Mouse (Mus musculus): ENCODE results near the gene Scd1.

Scd1 gene

DNA sequence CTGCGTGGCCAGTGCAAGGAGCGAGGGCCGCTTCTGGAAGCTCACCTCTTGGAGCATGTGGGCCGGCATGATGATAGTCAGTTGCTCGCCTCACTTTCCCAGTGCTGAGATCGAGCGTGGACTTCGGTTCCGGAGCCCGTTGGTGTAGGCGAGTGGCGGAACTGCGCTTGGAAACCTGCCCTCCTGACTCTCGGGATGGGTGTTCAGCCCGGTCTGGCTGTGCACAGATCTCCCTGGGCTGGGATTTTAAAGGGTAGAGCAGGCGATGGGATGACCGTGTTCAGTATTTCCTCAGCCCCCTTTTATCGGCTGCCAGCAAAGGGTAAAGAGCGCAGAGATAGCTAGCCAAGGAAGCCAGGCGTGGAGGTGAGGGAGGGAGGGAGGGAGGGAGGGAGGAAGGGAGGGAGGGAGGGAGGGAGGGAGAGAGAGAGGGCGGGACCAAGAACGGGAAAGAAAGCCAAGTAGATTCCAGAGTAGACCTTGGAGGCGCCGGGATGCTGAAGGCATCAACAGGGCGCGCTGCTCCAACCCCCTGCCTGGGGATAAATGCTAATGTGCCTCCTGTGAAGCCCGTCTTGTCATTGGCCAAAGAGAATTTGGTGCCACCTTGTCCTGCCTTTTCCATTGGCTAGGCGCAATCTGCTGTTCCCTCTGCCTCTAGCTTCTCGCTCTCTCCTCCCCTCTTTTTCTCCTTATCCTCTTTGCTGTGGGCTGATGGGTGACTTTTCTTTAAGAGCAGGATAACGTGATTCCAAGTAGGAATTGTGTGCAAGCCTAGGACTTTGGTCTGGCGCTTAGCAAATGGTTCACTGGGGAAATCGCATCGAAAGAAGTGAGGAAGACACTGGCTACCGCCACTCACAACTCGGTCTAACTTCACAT is at the start of gene Scd1:
Gene Scd1, minus strand, starts transcription at position 539 of the 882 bp plus-strand sequence.
- peak; percentile 85 to 89 for DNase-seq

DNA sequence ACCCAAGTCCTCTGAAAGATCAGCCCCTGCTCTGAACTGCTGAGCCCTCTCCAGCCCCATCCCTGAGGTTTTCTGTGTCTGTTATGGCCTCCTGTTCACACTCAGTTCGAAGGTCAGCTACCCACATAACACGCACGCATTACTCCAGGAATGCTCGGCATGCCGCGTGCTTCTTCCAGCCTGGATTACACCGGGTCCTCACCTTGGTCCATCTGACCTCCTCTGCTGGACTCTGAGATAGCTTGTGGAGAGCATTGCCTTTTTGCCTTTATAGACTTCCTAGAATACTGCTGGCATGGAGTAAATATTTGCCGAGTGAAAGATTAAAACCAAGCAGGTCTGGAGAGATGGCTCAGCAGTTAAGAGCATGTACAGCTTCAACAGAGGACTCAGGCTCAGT is 47.7 kb upstream of the Scd1 start:
- DNase-seq, result no peak

DNA sequence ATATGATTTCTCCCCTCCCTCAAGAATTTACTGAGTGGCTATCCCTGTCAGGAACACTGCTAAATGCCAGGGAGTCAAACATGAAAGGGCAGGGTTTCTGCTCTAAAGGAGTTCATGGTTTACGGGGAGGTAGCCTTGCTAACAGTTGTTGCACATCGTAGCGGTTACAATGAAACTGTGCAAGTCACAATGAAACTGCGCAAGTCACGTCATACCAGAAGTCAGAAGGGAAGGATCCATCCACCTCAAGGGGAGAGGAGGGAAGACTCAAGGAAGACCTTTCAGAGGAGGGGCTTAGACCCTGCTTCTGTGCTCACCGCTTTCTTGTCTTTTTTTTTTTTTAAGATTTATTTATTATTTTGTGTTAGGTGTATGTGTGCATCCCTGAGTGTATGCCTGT is 47.2 kb upstream of the Scd1 start:
- no peak for DNase-seq

DNA sequence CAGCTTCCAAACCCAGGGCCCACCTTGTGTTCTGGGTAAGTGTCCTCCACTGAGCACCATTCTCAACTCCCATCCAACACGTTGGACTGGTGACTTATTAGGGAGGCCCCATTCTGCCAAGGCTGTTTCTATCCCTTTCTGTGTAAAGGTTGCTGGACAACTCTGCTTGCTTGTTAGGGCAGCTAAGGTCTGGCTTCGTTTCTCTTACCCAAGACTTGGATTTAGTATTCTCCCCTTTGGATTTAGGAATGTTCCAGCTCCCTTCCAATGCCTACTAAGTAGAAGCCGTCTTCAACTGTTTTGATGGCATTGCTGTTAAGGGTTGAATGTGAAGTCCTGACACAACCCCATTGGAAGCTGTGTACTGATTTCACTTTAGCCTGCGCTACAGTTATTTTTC is 40.2 kb upstream of the Scd1 start:
- DNase-seq, result no peak

DNA sequence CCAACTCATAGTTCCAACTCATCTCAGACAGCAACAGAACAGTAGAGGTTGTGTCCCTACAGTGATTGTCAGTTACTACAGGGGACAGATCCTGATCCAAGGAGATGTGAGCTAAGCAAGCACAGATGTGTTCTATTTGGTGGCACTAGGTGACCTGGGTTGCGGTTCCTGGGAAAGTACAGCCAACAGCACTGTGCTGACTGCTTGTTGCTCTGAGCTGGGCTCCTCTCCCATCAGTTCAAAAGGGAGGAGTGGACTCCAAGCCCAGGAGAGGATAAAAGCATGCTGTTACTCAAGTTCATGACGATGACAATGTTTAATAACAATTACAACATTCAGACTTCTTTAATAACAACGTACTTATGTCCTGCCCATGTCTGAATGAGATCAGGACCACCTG is 38.1 kb upstream of the Scd1 start:
- no peak for DNase-seq

DNA sequence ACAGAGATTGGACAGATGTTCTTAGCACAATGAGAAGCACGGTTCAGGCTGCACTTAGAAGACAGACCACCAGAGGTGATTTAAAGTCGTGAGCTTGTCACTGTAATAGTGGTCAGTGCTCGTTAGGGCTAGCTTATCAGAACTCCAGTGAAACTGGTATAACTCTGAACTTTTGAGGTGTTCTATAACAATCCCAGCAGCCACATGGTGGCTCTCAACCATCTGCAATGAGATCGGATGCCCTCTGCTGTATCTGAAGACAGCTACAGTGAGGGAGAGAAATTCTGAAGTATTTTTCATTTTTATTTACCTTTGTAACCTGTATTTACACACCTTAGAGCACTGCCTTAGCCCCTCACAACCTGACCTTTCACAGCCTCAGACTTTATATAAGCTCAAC is 31.6 kb upstream of the Scd1 start:
- no peak for DNase-seq

DNA sequence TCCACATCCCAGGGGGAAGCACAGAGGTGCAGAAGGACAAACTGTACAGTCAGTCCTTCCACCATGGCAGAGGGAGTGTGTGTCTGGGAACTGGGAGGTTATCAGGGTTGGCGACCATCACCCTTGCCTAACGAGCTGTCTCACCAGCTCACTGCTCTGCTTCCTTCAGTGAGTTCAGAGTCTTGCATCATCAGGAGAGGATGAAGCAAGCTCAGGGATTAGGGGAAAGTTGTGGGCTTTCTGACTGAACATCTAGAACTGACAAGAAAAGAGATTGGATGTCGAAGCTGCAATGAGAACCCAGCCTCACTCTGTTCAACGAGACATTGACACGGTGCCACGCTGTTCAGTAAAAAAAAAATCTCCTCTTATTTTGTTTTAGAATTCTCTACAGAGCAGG is 30.3 kb upstream of the Scd1 start:
- DNase-seq, result no peak

DNA sequence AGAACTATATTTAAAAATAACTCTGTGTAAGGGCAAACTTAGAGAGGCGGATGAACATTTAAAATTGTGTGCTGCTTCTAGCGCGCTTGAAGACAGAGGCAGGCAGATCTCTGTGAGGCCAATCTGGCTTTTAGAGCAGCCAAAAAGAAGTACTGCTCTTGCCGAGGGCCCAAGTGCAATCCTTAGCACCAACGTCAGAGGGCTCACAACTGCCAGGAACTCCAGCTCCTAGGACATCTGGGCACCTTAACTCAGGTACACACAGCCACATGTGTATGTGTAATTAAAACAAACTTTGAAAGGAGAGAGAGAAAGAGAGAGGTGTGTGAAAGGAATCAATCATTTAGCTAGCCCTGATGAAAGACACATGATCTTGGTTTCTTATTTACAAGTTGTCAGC is 24.4 kb upstream of the Scd1 start:
- DNase-seq, result no peak

DNA sequence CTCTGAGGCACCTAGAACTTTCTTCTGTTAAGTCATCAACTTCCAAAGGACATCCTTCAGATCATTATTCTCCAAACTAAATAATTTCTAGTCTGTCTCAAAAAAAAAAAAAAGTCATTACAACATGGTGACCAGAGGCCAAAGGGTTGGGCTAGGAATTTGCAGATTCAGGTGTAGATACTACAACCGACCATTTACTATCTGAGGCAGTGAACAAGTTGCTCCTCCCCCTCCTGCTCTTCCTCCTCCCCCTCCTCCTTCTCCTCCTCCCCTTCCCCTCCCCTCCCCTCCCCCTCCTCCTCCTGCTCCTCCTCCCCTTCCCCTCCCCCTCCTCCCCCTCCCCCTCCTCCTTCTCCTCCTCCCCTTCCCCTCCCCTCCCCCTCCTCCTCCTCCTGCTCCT is 20.0 kb upstream of the Scd1 start:
- DNase-seq, result no peak

DNA sequence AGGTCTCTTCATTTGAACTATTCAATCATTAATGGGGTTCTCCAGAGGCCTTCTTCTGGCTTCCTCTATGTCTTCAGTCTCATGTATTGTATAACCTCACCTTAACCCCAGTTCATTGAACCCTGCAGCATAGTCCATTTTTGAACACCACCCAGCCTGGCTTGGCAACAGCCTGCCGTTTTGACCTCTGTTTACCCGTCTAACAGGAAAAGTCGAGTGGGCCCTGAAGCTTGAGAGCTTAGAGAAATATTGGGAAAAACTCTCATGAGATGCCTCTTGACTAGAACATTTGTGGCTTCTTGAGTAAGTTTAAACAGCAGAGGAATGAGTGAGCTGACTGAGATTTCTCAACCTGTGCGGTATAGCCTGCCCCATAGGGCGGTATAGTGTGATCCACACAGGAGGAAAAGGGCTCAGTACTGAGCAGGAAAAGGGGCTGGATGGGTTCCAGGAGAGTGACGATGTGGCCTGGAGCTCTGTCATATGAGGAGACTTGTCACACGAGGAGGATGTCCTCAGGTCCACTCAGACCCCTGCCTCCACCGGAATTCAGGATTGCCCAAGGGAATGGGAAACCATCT is 14.5 kb upstream of the Scd1 start:
- no peak for DNase-seq

DNA sequence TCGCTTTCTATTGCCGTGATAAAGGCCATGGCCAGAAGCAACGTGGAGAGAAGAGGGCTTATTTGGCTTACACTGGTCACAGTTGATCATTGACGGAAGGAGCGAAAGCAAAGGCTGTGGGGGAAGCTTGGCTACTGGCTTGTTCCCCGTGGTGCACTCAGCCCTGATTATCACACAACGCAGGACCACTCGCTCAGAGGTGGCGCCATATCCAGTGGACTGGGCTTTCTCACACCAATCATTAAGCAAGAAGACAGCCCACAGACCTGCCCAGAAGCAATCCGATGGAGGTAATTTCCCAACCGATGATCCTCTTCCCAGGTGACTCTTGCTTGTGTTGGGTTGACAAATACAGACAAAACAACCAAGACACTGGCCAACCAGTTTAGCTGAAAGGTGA is 11.9 kb upstream of the Scd1 start:
- DNase-seq, result no peak

DNA sequence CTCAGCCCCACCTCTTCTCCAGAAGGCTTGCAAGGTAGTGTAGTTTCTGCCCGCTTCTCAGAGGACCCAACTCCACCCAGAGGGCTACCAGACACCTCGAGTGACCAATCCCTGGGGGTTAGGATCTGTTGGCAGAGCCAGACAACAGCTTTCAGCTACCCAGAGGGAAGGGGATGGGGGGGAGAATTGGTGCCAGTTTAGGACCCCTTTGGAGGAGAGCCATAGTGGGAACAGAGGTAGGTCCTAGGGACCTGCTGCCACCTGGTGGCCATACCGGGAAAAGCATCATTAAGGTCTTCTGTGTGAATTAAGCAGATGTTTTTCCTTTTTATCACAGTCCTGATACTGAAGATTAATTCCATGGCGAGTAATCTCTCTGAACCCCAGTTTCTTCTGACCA is 11.3 kb upstream of the Scd1 start:
- DNase-seq, result peak; percentile 65 to 83

DNA sequence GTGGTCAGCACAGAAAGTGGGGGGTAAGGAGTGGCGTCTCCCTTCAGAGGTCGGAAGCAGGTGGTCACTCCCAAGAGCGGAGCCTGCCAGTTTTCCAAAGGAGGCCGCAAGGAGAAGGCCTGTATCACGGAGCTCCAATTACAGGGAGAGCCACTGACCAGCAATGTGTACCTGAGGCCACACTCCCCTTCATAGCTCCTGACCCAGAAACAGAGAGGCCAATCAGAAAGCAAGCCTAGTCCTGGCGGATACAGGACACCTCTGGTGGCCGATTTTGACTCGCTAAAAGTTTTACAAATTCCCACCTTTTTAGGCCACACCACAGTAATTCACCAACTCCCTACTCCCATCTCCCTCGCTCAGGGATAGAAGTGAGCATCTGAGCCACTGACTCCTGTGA is 10.9 kb upstream of the Scd1 start:
- DNase-seq, result no peak

DNA sequence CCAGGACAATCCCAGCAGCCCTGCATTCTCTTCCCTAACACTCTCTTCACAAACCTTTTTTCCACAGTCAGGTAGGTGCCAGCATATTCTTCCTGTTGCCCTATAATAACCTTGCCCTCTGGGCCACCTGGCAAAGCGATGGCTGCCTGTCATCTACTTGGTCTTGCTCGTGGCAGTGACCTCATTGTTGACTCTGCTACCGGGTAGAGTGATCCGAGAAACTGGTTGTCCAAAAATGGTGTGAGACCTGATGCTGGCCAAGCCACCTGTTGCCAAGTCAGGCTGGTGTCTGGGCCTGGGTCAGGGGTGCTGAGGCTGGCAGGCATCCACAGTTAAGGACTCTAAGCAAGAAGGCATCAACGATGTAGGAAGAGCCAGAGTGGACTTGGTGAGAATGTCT is 10.4 kb upstream of the Scd1 start:
- DNase-seq, result no peak

DNA sequence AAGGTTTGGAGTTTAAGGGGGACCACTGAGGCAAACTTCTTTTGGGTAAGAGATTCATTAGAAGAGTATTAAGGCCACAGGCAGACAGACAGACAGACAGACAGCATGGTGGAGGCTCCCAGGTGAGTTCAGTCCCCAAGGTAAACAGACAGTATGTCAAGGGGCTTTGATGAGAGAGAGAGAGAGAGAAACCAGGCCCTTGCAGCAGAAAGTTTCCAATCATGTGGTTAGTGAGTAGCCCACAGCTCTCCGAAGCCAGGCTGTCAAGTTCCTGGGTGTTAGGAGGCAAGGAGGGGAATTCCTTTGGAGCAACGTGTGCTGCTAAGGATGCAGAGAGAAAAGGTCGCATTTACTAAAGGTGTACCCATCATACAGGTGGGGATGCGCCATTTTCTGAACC is 9.8 kb upstream of the Scd1 start:
- no peak for DNase-seq

DNA sequence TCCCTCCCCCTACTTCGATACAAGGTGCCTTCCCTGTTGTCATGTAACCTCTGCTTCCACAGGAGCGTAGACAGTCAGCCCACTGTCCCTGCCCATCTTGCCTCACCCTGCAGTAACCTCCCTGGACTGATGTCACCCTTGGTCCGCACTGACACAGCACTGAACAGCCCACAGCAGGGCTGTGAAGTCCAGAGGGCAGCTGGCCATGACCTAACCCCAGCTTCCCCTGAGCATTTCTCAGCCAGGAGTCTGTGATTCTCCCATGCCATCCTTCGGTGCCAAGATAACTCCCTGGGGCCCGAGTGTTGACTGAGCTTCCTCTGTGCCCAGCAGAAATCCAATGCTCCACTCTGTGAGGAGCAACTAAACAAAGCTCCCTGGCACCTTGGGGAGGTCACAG is 8.6 kb upstream of the Scd1 start:
- no peak for DNase-seq

DNA sequence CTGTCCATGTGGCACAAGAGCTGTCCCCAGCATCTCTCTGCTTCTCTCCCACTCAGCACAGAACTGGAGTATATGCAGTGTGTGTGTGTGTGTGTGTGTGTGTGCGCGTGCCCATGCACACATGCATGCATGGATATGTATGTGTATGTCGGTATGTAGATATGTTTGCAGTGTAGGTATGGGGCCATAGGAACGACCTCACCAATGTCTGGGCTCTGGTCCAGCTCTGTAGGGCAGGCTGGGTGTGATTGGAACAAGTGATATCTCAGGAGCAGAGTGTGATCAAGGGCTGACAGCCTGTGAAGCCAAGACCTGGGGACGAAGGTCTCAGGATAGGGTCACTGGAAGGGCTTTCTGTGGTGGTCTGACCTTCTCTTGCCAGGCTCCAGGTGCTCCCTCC is 7.8 kb upstream of the Scd1 start:
- DNase-seq, result no peak

DNA sequence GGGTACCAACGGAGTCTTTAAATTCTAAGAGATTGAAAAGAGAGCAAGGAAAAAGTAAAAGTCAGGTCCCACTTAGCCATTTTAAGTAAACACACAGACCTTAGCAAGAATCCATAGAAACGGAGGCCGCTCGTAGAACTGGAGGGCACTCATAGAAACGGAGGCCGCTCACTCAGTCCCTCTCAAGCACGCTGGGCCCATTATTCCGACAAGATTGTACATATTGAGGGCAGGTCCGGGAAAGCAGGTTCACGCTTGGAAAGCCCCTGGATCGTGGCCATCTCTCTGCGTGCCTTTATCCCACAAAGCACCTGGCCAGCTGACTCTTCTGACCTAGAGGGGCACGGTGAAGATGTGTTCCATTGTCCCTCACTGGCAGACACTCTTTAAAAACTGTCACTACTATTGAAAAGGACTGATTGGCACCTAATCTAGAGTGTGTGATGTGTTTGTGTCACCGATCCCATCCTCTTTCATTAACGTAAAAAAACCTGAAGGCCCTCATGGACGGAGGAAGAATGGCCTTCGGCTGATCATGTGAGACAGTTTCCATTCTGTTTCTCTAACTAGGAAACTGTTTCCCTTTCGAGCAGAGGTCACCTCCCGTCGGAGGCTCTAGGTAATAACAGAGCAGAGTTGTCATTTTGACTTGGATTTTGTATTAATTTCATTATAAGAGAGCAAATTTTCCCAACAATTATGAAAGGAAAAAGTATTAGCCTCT is 2.8 kb upstream of the Scd1 start:
- DNase-seq, result no peak

DNA sequence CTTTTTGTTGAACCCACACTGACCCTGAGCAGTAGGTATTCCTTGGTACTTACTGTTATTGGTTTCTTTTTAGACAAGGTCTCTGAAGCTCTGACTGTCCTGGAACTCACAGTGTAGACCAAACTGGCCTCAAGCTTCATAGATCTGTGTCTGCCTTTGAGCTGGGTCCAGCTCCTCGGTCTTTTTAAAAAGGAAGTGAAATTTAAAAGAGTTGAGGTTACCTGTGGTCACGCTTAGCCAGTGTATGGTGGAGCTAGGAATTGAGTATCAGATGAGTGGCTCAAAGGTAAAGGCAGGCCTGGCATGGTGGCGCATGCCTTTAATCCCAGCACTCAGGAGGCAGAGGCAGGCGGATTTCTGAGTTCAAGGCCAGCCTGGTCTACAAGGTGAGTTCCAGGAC is 916 bp upstream of the Scd1 start:
- no peak for DNase-seq

DNA sequence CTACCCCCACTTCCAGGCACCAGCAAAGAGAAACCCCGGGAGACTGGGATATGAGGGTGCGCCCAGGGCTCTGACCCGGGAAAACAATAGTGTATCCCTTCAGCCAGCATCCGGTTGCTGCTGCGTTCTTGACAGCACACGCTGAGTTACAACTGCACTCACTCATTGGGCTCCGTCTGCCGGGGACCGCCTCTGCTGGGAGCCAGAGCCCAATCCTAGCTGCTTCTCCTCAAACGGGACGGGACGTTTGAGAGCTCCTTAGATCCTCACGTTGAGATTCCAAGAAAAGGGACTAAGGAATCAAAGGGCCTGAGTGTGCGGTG is 505 bp upstream of the Scd1 start:
- DNase-seq, result peak; percentile 62 to 65

DNA sequence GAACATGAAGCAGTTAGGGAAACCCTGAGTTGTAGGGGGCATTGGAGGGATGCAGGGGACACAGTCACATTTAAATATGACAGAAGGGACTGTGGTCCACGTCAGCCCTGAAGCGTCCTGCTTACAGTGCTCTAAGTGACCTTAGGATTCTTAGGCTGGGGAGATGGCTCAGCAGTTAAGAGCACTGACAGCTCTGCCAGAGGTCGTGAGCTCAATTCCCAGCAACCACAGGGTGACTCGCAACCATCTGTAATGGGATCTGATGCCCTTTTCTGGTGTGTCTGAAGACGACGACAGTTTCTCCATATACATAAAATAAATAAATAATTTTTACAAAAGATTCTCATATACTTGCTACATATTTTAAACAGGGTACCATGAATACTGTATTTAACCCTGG is 4.1 kb downstream of the Scd1 start:
- DNase-seq, result no peak

DNA sequence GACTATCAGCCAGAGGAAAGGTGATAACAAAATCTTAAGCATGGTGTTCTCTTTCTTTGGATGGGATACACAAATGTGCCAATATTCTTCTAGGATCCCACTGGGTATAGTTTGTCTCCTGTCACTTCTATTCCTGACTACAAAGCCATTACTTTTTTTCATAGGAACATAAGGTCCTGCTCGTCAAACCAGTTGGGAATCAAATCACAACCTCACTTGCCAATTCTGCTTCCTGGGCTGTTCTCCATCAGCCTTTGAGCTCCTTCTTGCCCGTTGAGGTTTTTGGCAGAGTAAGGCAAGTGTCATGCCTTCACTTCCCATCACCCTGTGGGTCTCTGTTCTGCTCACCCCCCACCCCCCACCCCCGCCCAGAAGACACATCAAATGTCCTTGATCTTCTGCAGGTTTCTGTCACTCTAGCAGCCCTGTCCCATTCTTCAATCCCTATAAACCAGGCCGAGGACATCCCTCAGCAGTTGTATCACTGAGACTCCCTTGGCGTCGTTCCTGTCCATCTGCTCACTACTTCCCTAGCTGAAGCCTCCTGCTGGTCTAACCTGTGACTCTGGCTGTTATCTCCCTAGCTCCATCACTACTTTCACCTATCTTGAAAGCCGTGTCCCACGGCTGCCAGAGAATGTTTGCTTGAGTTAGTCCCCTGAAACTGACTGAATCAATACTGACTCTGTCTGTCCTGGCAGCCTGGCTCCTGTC is 7.0 kb downstream of the Scd1 start:
- DNase-seq, result peak; percentile 90 to 93

DNA sequence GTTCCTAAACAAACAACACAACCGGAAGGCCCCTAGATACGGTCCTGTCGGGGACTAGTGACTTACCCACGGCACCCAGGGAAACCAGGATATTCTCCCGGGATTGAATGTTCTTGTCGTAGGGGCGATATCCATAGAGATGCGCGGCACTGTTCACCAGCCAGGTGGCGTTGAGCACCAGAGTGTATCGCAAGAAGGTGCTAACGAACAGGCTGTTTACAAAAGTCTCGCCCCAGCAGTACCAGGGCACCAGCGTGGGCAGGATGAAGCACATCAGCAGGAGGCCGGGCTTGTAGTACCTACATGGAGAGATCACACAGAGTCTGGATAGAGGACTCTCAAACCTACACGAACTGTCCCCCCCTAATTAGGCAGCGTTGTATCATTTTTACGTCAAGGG is 7.6 kb downstream of the Scd1 start:
- peak; percentile 76 for DNase-seq

DNA sequence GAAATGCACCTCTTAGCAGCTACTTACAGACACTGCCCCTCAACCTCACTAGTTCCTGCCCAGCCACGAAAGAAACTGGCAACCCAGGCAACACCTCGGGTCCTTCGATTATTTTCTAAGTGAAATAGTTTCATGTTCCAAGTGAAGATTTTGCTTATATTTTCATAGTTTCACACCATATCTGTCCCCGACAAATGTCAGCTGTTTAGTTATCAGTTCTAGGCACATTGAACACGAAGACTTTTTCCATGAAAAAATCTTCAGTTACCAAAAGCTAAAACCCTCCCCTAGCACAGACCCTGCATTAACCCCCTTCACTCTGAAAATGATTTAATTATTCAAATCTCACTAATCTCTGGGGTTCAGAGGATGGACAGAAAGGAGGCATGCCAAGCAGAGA is 10.9 kb downstream of the Scd1 start:
- DNase-seq, result no peak
